Comparison of ENCODE assay signal across 19 mouse cellular contexts in the genomic region with DNA sequence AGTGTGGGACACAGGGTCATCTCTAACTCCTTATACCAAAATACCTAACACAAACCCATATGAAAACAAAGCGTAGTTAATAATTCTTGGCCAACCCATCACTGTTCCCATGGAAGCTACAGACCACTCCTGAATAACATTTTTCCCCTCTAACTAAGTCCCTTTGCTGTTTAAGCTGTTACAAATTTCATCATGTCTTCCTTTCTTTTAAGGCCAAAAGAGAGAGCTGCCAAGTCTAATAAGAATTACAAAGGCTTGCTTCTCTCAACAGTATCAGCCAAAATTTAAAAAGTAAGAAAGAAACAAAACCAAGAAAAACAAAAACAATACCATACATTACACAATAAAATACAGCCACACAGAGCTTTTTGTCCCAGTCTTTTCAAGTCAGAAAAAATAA. TPM values are rescaled to one million over a fixed set of nuclear protein-coding genes. Genes with fewer than 3 reads are reported as not detected.
DNase-seq lines count a peak whose midpoint lies in the region; ATAC-seq and TF ChIP-seq lines count a peak whose summit lies in the region.
"Had no signal": no experiment of that assay in that cellular context is flagged by ENCODE, and none has a peak within 500 bp of the region (broad histone marks: within the 10 kb centered on the region; RNA-seq: fewer than 3 reads in every experiment).

No protein-coding gene starts in this region.

- H3K9me3 ChIP-seq in forebrain, embryonic 13.5 days (replicated peaks): peaks cover 11% of the 10 kb centered on the region
- H3K9me3 ChIP-seq in forebrain, embryonic 12.5 days: peaks cover 13% of the 10 kb centered on the region
- H3K9me3 ChIP-seq in midbrain, embryonic 12.5 days: peaks cover 16% of the 10 kb centered on the region
- peaks cover 11% of the 10 kb centered on the region for H3K9me3 ChIP-seq in midbrain, embryonic 11.5 days (ENCODE audit: control insufficient read depth, low read length)
- peaks cover 9% of the 10 kb centered on the region; the same call in 1 of the 2 replicates for H3K9me3 ChIP-seq in hindbrain, postnatal 0 days (ENCODE audit: low read length)
- H3K9me3 ChIP-seq in intestine, postnatal 0 days (ENCODE audit: control insufficient read depth): 0 out of 2 replicates have a peak, but pooled peaks cover 4% of the 10 kb centered on the region
- H3K9me3 ChIP-seq: embryonic facial prominence, embryonic 15.5 days; heart, embryonic 15.5 days had no signal

- H3K9ac ChIP-seq in forebrain, embryonic 13.5 days: no peak overlapping the region
- no peak overlapping the region for H3K9ac ChIP-seq in forebrain, embryonic 12.5 days
- H3K9ac ChIP-seq in midbrain, embryonic 12.5 days (replicated peaks): no peak overlapping the region
- no peak overlapping the region for H3K9ac ChIP-seq in midbrain, embryonic 11.5 days (ENCODE audit: low read length)
- no peak overlapping the region; the same call in 1 of the 2 replicates for H3K9ac ChIP-seq in hindbrain, postnatal 0 days (replicated peaks; ENCODE audit: low read length)
- H3K9ac ChIP-seq in intestine, postnatal 0 days (ENCODE audit: low read depth, low read length): no peak overlapping the region
- H3K9ac ChIP-seq: embryonic facial prominence, embryonic 15.5 days; heart, embryonic 15.5 days; limb, embryonic 15.5 days had no signal

- peaks cover 17% of the 10 kb centered on the region for H3K36me3 ChIP-seq in forebrain, embryonic 13.5 days (ENCODE audit: poor library complexity, severe bottlenecking)
- H3K36me3 ChIP-seq in forebrain, embryonic 12.5 days (replicated peaks): peaks cover 14% of the 10 kb centered on the region
- H3K36me3 ChIP-seq in midbrain, embryonic 12.5 days: peaks cover 18% of the 10 kb centered on the region
- no peaks in the 10 kb centered on the region; the same call in 1 of the 2 replicates for H3K36me3 ChIP-seq in midbrain, embryonic 11.5 days (ENCODE audit: control insufficient read depth, insufficient read depth, low read length)
- H3K36me3 ChIP-seq in hindbrain, postnatal 0 days (ENCODE audit: insufficient read depth, low read length): peaks cover 14% of the 10 kb centered on the region; the same call in 1 of the 2 replicates
- no peaks in the 10 kb centered on the region for H3K36me3 ChIP-seq in intestine, postnatal 0 days (ENCODE audit: control insufficient read depth, insufficient read depth)
- H3K36me3 ChIP-seq: embryonic facial prominence, embryonic 15.5 days; heart, embryonic 15.5 days; limb, embryonic 15.5 days had no signal

- DNase-seq in midbrain, embryonic 11.5 days (ENCODE audit: low spot score, missing footprints): no peak
- peak; percentile 26 for DNase-seq in hindbrain, postnatal 0 days (ENCODE audit: low spot score)
- DNase-seq: adrenal gland, adult 8-10 months; embryo, embryonic 11 days; gastrocnemius, postnatal 10 days; heart, adult 2 months; kidney, adult 8-10 months; kidney, postnatal 36 days; thymus, postnatal 36 days had no signal

- no peak for TF ChIP-seq CTCF in hindbrain, postnatal 0 days (IDR thresholded peaks at IDR 0.05; ENCODE audit: low read depth)
- no peak for TF ChIP-seq CTCF in intestine, postnatal 0 days (IDR thresholded peaks at IDR 0.05; ENCODE audit: low read depth)

- H3K4me1 ChIP-seq in forebrain, embryonic 13.5 days: no peaks in the 10 kb centered on the region
- H3K4me1 ChIP-seq in forebrain, embryonic 12.5 days: 0 out of 2 replicates have a peak, but pooled peaks cover 2% of the 10 kb centered on the region
- 0 out of 2 replicates have a peak, but pooled peaks cover 2% of the 10 kb centered on the region for H3K4me1 ChIP-seq in midbrain, embryonic 12.5 days
- H3K4me1 ChIP-seq in midbrain, embryonic 11.5 days (ENCODE audit: control insufficient read depth, insufficient read depth, low read length): peaks cover 5% of the 10 kb centered on the region; the same call in 1 of the 2 replicates
- peaks cover 6% of the 10 kb centered on the region; the same call in 1 of the 2 replicates for H3K4me1 ChIP-seq in hindbrain, postnatal 0 days (ENCODE audit: insufficient read depth, low read length)
- H3K4me1 ChIP-seq in intestine, postnatal 0 days (replicated peaks; ENCODE audit: control insufficient read depth, insufficient read depth, low read length): no peaks in the 10 kb centered on the region
- H3K4me1 ChIP-seq: embryonic facial prominence, embryonic 15.5 days; heart, embryonic 15.5 days; limb, embryonic 15.5 days had no signal

- H3K27me3 ChIP-seq in forebrain, embryonic 13.5 days: no peaks in the 10 kb centered on the region
- H3K27me3 ChIP-seq in forebrain, embryonic 12.5 days: no peaks in the 10 kb centered on the region
- 0 out of 2 replicates have a peak, but pooled peaks cover 6% of the 10 kb centered on the region for H3K27me3 ChIP-seq in midbrain, embryonic 12.5 days
- no peaks in the 10 kb centered on the region for H3K27me3 ChIP-seq in midbrain, embryonic 11.5 days (ENCODE audit: control insufficient read depth, insufficient read depth, low read length)
- no peaks in the 10 kb centered on the region for H3K27me3 ChIP-seq in hindbrain, postnatal 0 days (ENCODE audit: insufficient read depth, low read length)
- no peaks in the 10 kb centered on the region for H3K27me3 ChIP-seq in intestine, postnatal 0 days (replicated peaks; ENCODE audit: control insufficient read depth, insufficient read depth, low read length)
- H3K27me3 ChIP-seq: CH12.LX; embryonic facial prominence, embryonic 15.5 days; limb, embryonic 15.5 days had no signal

- H3K4me2 ChIP-seq in forebrain, embryonic 13.5 days: 0 out of 2 replicates have a peak overlapping the region, but pooled peaks have one; percentile 28
- no peak overlapping the region for H3K4me2 ChIP-seq in forebrain, embryonic 12.5 days
- H3K4me2 ChIP-seq in midbrain, embryonic 12.5 days (replicated peaks): peak overlapping the region; percentile 31
- no peak overlapping the region for H3K4me2 ChIP-seq in midbrain, embryonic 11.5 days
- H3K4me2 ChIP-seq in hindbrain, postnatal 0 days (ENCODE audit: low read depth, low read length): peak overlapping the region; percentile 53
- H3K4me2 ChIP-seq in intestine, postnatal 0 days (replicated peaks; ENCODE audit: low read depth): no peak overlapping the region
- H3K4me2 ChIP-seq: embryonic facial prominence, embryonic 15.5 days; heart, embryonic 15.5 days; limb, embryonic 15.5 days had no signal

- no peak for ATAC-seq in forebrain, embryonic 13.5 days
- ATAC-seq in forebrain, embryonic 12.5 days (ENCODE audit: low FRiP score): no peak
- no peak for ATAC-seq in midbrain, embryonic 12.5 days (ENCODE audit: low FRiP score, low read depth)
- ATAC-seq in midbrain, embryonic 11.5 days (ENCODE audit: low FRiP score): no peak
- no peak for ATAC-seq in hindbrain, postnatal 0 days
- ATAC-seq in erythroid progenitor cell, adult 5-6 weeks (replicated peaks; ENCODE audit: low FRiP score, poor library complexity, severe bottlenecking): no peak
- no peak for ATAC-seq in intestine, postnatal 0 days

- H3K4me3 ChIP-seq in forebrain, embryonic 13.5 days: no peak overlapping the region
- no peak overlapping the region for H3K4me3 ChIP-seq in forebrain, embryonic 12.5 days (replicated peaks)
- H3K4me3 ChIP-seq in midbrain, embryonic 12.5 days: peak overlapping the region; percentile 11; the same call in 1 of the 2 replicates
- H3K4me3 ChIP-seq in midbrain, embryonic 11.5 days (ENCODE audit: low read depth, low read length): no peak overlapping the region
- peak overlapping the region; percentile 24 for H3K4me3 ChIP-seq in hindbrain, postnatal 0 days (ENCODE audit: low read length)
- no peak overlapping the region for H3K4me3 ChIP-seq in intestine, postnatal 0 days (ENCODE audit: low read depth, low read length)
- H3K4me3 ChIP-seq: embryonic facial prominence, embryonic 15.5 days; heart, adult 2 months; heart, embryonic 15.5 days; limb, embryonic 15.5 days had no signal

- no peak overlapping the region for H3K27ac ChIP-seq in forebrain, embryonic 13.5 days
- no peak overlapping the region for H3K27ac ChIP-seq in forebrain, embryonic 12.5 days
- no peak overlapping the region for H3K27ac ChIP-seq in midbrain, embryonic 12.5 days (replicated peaks)
- no peak overlapping the region for H3K27ac ChIP-seq in midbrain, embryonic 11.5 days (ENCODE audit: low read depth, low read length)
- no peak overlapping the region for H3K27ac ChIP-seq in hindbrain, postnatal 0 days
- no peak overlapping the region for H3K27ac ChIP-seq in intestine, postnatal 0 days (ENCODE audit: low read depth, low read length)
- H3K27ac ChIP-seq: embryonic facial prominence, embryonic 15.5 days; heart, adult 2 months; heart, embryonic 15.5 days; limb, embryonic 15.5 days; stomach, postnatal 0 days had no signal

- 85% methylated on average over 1 of the region's 1 CpGs for WGBS in forebrain, embryonic 13.5 days
- WGBS in forebrain, embryonic 12.5 days: 90% methylated on average over 1 of the region's 1 CpGs
- 85% methylated on average over 1 of the region's 1 CpGs for WGBS in midbrain, embryonic 12.5 days
- WGBS in midbrain, embryonic 11.5 days: 89% methylated on average over 1 of the region's 1 CpGs
- 38% methylated on average over 1 of the region's 1 CpGs for whole genome bisulfite sequencing in hindbrain, postnatal 0 days
- 88% methylated on average over 1 of the region's 1 CpGs for WGBS in intestine, postnatal 0 days

RNA-seq across cellular contexts. Expression of gene Nrxn1, which starts 6.5 kb away (rescaled TPM):
- polyA plus RNA-seq in forebrain, embryonic 13.5 days (2015; fragmentation: Nextera tagmentation; extraction: Ambion mirVana): 69.6 and 85.4 TPM in 2 replicates
- polyA plus RNA-seq in forebrain, embryonic 12.5 days (2016; fragmentation: Nextera tagmentation; extraction: Ambion mirVana): 41.3 and 41.7 TPM in 2 replicates
- 40.7 and 48.4 TPM in 2 replicates for polyA plus RNA-seq in midbrain, embryonic 12.5 days (2016; fragmentation: Nextera tagmentation; extraction: Ambion mirVana)
- polyA plus RNA-seq in midbrain, embryonic 11.5 days (2014; fragmentation: Nextera tagmentation; extraction: Ambion mirVana): 16.5 and 18.1 TPM in 2 replicates
- total RNA-seq in hindbrain, postnatal 0 days (2014; rRNA removed): 487 and 584 TPM in 2 replicates
- polyA plus RNA-seq in hindbrain, postnatal 0 days (2015; fragmentation: Nextera tagmentation; extraction: Ambion mirVana): 198 and 217 TPM in 2 replicates
- 0.42 TPM in 1 of 2 replicates, not detected in the other for total RNA-seq in erythroid progenitor cell, adult 5-6 weeks (2015; ENCODE audit: low replicate concordance)
- total RNA-seq in erythroid progenitor cell, adult 5-6 weeks (2017; ENCODE audit: low replicate concordance): 3.4 TPM in 1 of 2 replicates, not detected in the other
- 0.99 and 1.2 TPM in 2 replicates for polyA plus RNA-seq in intestine, postnatal 0 days (2015; fragmentation: Nextera tagmentation; extraction: Ambion mirVana)
- total RNA-seq: CH12.LX had no signal

Comparison
In these comparisons a context has a peak if more than half of its experiments do, and no peak if none do; other contexts are left out.
1. H3K4me2 ChIP-seq: peak in forebrain, embryonic 13.5 days (single experiment), midbrain, embryonic 12.5 days (single experiment) and hindbrain, postnatal 0 days (single experiment); none in forebrain, embryonic 12.5 days (single experiment), midbrain, embryonic 11.5 days (single experiment) and intestine, postnatal 0 days (single experiment).
2. H3K4me3 ChIP-seq: peak in midbrain, embryonic 12.5 days (single experiment) and hindbrain, postnatal 0 days (single experiment); none in forebrain, embryonic 13.5 days (single experiment), forebrain, embryonic 12.5 days (single experiment), midbrain, embryonic 11.5 days (single experiment) and intestine, postnatal 0 days (single experiment).